Mouse (Mus musculus) hindbrain, embryonic 10.5 days (tissue): ENCODE measurements at regions not wholly inside any gene's neighbourhood (a gene's known extent, or its start where the extent isn't known, plus 50 kb on each side); places are given as distances from the start of the nearest gene placed in this dataset.

ENCODE experiments used
- DNase-seq: peaks from one replicate; pipeline ENCODE4 v3.0.0-alpha.2; 2017; ENCODE audit warnings: low spot score
- H3K27ac ChIP-seq: fragments of 300-500 bp; sonication (generic); 2 replicates; pipeline ENCODE4 v1.5.1; 2016; ENCODE audit warnings: mild to moderate bottlenecking, moderate library complexity
- H3K27me3 ChIP-seq: fragments of 300-500 bp; sonication (generic); 2 replicates; pipeline ENCODE4 v1.6.1; 2016; ENCODE audit warnings: mild to moderate bottlenecking; ENCODE audit not compliant: poor library complexity, insufficient read depth, severe bottlenecking
- H3K36me3 ChIP-seq: fragments of 300-500 bp; sonication (generic); 2 replicates; pipeline ENCODE4 v1.6.1; 2016; ENCODE audit warnings: mild to moderate bottlenecking, moderate library complexity
- H3K4me1 ChIP-seq: fragments of 300-500 bp; sonication (generic); replicated peaks from 2 replicates; pipeline ENCODE4 v1.6.1; 2016; ENCODE audit warnings: mild to moderate bottlenecking
- H3K4me3 ChIP-seq: fragments of 300-500 bp; sonication (generic); 2 replicates; pipeline ENCODE4 v1.5.1; 2016; ENCODE audit warnings: mild to moderate bottlenecking, moderate library complexity
- H3K9me3 ChIP-seq: fragments of 300-500 bp; sonication (generic); 2 replicates; pipeline ENCODE4 v1.6.1; 2016; ENCODE audit warnings: mild to moderate bottlenecking, moderate library complexity
- WGBS: fragments of 180-500 bp; shearing (Covaris S2); methylation state at CpG from one replicate; pipeline ENCODE4 v1.1.7; 2016; 5-methylcytosine and 5-hydroxymethylcytosine counted together

DNA sequence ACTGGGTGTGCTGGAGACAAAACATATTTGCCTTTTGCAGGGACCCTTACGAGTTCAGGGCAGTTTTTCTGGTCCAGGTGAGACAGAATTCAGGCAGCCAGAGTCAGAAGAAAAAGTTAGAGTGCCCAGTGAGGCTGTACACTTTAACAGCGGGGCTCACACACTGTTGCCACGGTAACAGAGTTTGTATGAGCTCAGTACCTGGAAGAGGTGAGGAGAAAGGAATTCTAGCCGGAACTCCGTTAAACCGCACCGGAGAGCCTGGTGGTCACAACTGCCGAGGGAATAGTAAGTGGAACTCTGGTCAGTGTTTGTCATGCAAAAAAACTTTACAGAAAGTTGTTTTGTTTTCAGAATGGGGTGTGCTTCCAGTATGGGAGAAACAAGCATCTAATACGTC is 222.6 kb upstream of the Pabpc6 start:
- no peak for DNase-seq
- 70% methylated on average over 9 of the region's 9 CpGs for WGBS
- peak overlapping the region; percentile 77 for H3K27ac ChIP-seq
- peaks cover 68% of the 10 kb centered on the region for H3K4me1 ChIP-seq
- H3K4me3 ChIP-seq: no peak overlapping the region
- H3K36me3 ChIP-seq: no peaks in the 10 kb centered on the region
- H3K27me3 ChIP-seq: peaks cover 9% of the 10 kb centered on the region
- no peaks in the 10 kb centered on the region for H3K9me3 ChIP-seq

GRCm38 (mm10) chr17:9888494-9888893 is 219.0 kb upstream of the Pabpc6 start:
- WGBS: 68% methylated on average over 4 of the region's 4 CpGs
- Histone ChIP-seq H3K4me1 (peaks cover 58% of the 10 kb centered on the region), H3K9me3 (no peaks in the 10 kb centered on the region), H3K4me3 (no peak overlapping the region), H3K27me3 (peaks cover 9% of the 10 kb centered on the region), H3K27ac (peak overlapping the region; percentile 76), H3K36me3 (no peaks in the 10 kb centered on the region)
- no peak for DNase-seq

DNA sequence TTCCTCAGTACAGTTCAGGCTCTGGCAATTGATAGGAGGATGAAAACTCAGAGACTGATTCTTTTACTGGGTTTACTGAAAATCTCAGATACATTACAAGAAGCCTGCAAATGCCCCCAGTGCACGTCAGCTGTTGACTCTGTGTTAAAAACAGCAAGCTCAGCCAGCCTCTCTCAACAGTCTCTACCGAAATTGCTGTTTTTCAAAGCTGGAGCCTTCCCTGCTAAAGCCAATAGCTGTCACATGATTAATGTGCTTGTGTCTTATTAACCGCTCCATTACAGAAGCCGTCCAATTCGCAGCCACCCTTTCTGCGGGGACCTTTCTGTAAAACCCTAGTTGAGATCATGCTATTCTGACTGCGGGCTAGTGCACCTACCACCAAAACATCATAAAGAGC is 215.6 kb upstream of the Pabpc6 start:
- H3K4me3 ChIP-seq: no peak overlapping the region
- H3K9me3 ChIP-seq: no peaks in the 10 kb centered on the region
- peaks cover 56% of the 10 kb centered on the region for H3K4me1 ChIP-seq
- WGBS: 75% methylated on average over 7 of the region's 7 CpGs
- no peaks in the 10 kb centered on the region for H3K27me3 ChIP-seq
- peak overlapping the region; percentile 56; the same call in 1 of the 2 replicates for H3K27ac ChIP-seq
- no peaks in the 10 kb centered on the region for H3K36me3 ChIP-seq
- no peak for DNase-seq

GRCm38 (mm10) chr17:9882639-9883226 is 213.2 kb upstream of the Pabpc6 start:
- Histone ChIP-seq H3K4me3 (no peak overlapping the region), H3K9me3 (no peaks in the 10 kb centered on the region), H3K27me3 (no peaks in the 10 kb centered on the region), H3K27ac (peak overlapping the region; percentile 81), H3K4me1 (peaks cover 44% of the 10 kb centered on the region), H3K36me3 (no peaks in the 10 kb centered on the region)
- DNase-seq: peak; percentile 35
- WGBS: 48% methylated on average over 9 of the region's 9 CpGs

DNA sequence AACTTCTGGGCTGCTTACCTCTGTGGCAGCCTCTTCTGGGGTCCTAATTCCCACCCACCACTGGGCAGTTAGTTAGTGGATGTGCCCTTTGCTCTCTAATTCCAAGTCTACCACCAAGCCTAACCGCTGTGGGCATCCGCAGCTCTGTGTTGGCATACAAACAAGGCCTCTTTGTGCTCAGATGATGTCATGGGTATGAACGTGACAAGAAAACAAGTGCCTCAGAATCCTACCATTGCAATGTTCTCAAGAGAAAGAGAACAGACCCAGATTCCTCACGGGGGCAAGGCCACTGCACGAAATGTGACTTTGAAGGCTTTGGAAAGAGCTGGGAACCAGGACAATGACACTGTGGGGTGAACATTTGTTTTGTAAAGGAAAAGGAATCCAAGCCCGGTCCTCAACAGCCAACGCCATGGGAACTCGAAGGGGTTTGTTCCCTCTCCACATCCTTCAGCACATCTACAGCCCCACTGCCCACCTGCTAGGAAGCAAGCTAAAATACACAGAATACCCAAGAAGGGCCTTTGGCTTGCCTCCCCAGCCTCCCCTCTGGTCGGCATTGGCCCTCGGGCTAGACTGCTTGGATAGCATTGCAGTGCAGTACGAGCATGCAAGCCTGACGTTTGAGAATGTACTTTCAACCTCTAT is 210.2 kb upstream of the Pabpc6 start:
- DNase-seq: no peak
- H3K36me3 ChIP-seq: no peaks in the 10 kb centered on the region
- whole genome bisulfite sequencing: 58% methylated on average over 12 of the region's 12 CpGs
- no peaks in the 10 kb centered on the region for H3K9me3 ChIP-seq
- no peaks in the 10 kb centered on the region for H3K27me3 ChIP-seq
- peaks cover 33% of the 10 kb centered on the region for H3K4me1 ChIP-seq
- H3K4me3 ChIP-seq: no peak overlapping the region
- H3K27ac ChIP-seq: peak overlapping the region; percentile 84

GRCm38 (mm10) chr17:9873695-9874094 is 204.2 kb upstream of the Pabpc6 start:
- Histone ChIP-seq H3K4me3 (no peak overlapping the region), H3K4me1 (peaks cover 7% of the 10 kb centered on the region), H3K9me3 (no peaks in the 10 kb centered on the region), H3K27ac (peak overlapping the region; percentile 59), H3K36me3 (no peaks in the 10 kb centered on the region), H3K27me3 (no peaks in the 10 kb centered on the region)
- no peak for DNase-seq
- WGBS: 71% methylated on average over 10 of the region's 10 CpGs

DNA sequence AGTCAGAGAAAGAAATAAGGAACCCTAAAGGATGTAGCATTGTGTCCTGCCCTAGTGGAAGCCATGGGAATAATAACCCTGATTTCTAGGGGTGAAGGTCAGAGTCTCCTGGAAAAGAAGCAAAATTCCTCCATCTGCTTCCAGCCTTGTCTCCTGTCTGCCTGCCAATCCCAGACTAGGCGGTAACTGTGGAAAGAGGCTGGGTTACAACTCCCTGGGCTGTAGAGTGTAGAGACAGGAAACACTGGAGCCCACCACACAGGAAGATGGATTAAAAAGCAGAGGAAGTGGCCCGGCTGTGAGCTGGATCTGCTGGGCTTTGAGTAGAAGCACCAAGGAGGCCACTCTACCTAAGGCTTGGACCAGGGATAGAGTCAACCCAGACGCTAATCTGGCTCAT is 200.7 kb upstream of the Pabpc6 start:
- Histone ChIP-seq H3K4me3 (no peak overlapping the region), H3K4me1 (peaks cover 12% of the 10 kb centered on the region), H3K27ac (0 out of 2 replicates have a peak overlapping the region, but pooled peaks have one; percentile 2), H3K36me3 (no peaks in the 10 kb centered on the region), H3K27me3 (no peaks in the 10 kb centered on the region), H3K9me3 (no peaks in the 10 kb centered on the region)
- WGBS: 79% methylated on average over 3 of the region's 3 CpGs
- no peak for DNase-seq

GRCm38 (mm10) chr17:9868747-9869281 is 199.3 kb upstream of the Pabpc6 start:
- no peaks in the 10 kb centered on the region for H3K27me3 ChIP-seq
- H3K9me3 ChIP-seq: no peaks in the 10 kb centered on the region
- WGBS: 84% methylated on average over 11 of the region's 11 CpGs
- H3K36me3 ChIP-seq: no peaks in the 10 kb centered on the region
- DNase-seq: no peak
- H3K4me1 ChIP-seq: peaks cover 8% of the 10 kb centered on the region
- H3K4me3 ChIP-seq: no peak overlapping the region
- peak overlapping the region; percentile 46; the same call in 1 of the 2 replicates for H3K27ac ChIP-seq

DNA sequence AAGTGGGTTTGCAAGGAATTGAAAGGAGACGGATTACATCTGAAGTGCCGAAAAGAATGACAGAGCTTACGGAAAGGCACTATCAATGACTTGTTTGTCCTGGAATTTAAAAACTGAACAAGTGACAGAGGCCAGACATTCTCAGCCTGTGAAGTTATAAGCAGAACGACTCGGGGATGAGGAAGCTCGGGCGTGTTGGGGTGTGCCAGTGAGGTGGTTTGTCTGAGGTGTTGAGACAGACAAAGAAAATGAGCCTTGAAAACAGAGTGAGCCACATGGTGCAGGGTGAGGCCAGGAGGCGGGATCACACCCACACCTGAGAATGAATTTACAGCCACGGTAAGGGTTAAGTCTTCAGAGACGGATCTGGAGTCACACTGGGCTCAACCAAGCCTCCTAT is 194.7 kb upstream of the Pabpc6 start:
- Histone ChIP-seq H3K27ac (peak overlapping the region; percentile 29; the same call in 1 of the 2 replicates), H3K4me3 (no peak overlapping the region), H3K9me3 (no peaks in the 10 kb centered on the region), H3K36me3 (no peaks in the 10 kb centered on the region), H3K4me1 (peaks cover 11% of the 10 kb centered on the region), H3K27me3 (no peaks in the 10 kb centered on the region)
- WGBS: 87% methylated on average over 10 of the region's 10 CpGs
- no peak for DNase-seq

- Histone ChIP-seq H3K27me3 (no peaks in the 10 kb centered on the region), H3K4me1 (0 out of 2 replicates have a peak, but pooled peaks cover 7% of the 10 kb centered on the region), H3K4me3 (no peak overlapping the region), H3K36me3 (no peaks in the 10 kb centered on the region), H3K27ac (peak overlapping the region; percentile 20), H3K9me3 (peaks cover 8% of the 10 kb centered on the region; the same call in 1 of the 2 replicates)
- DNase-seq: no peak
- 84% methylated on average over 15 of the region's 15 CpGs for WGBS
Observed at GRCm38 (mm10) chr17:9861923-9862854, 192.7 kb upstream of the Pabpc6 start.

DNA sequence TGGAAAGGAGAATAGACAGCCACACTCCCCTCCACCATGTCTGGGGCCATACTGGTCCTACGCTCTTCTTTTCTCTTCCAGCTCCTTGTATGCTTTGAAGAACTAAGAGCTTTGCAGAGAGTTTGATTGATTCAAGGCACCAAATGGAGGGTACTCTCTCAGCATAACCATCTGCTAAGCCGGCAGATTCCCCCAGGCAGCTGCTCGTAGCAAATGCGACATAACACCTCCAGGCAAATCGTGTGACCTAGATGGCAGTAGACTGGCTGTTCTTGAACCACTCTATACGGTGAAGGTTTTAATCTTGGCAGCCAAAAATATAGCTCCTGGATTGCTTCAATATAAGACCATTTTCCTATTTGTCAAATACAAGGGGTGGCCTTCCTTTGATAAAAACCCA is 191.8 kb upstream of the Pabpc6 start:
- H3K36me3 ChIP-seq: 0 out of 2 replicates have a peak, but pooled peaks cover 3% of the 10 kb centered on the region
- no peaks in the 10 kb centered on the region for H3K27me3 ChIP-seq
- H3K27ac ChIP-seq: no peak overlapping the region; the same call in 1 of the 2 replicates
- no peak overlapping the region for H3K4me3 ChIP-seq
- no peak for DNase-seq
- 87% methylated on average over 6 of the region's 6 CpGs for whole genome bisulfite sequencing
- H3K9me3 ChIP-seq: peaks cover 13% of the 10 kb centered on the region
- 0 out of 2 replicates have a peak, but pooled peaks cover 7% of the 10 kb centered on the region for H3K4me1 ChIP-seq

GRCm38 (mm10) chr17:9848559-9849357 is 179.2 kb upstream of the Pabpc6 start:
- Histone ChIP-seq H3K36me3 (no peaks in the 10 kb centered on the region), H3K4me3 (no peak overlapping the region), H3K4me1 (peaks cover 13% of the 10 kb centered on the region; the same call in 1 of the 2 replicates), H3K27ac (peak overlapping the region; percentile 70), H3K27me3 (no peaks in the 10 kb centered on the region), H3K9me3 (no peaks in the 10 kb centered on the region; the same call in 1 of the 2 replicates)
- peak; percentile 40 for DNase-seq
- 49% methylated on average over 9 of the region's 9 CpGs for WGBS
